Mouse (Mus musculus) thymus, postnatal 10 days (tissue): ENCODE measurements around the gene Efnb3.

ENCODE experiments used
- DNase-seq, 2 experiments: peaks; one replicate each; pipeline ENCODE4 v3.0.0; 2021; ENCODE audit warnings: low spot score in 2 of 2

Efnb3 gene

DNA sequence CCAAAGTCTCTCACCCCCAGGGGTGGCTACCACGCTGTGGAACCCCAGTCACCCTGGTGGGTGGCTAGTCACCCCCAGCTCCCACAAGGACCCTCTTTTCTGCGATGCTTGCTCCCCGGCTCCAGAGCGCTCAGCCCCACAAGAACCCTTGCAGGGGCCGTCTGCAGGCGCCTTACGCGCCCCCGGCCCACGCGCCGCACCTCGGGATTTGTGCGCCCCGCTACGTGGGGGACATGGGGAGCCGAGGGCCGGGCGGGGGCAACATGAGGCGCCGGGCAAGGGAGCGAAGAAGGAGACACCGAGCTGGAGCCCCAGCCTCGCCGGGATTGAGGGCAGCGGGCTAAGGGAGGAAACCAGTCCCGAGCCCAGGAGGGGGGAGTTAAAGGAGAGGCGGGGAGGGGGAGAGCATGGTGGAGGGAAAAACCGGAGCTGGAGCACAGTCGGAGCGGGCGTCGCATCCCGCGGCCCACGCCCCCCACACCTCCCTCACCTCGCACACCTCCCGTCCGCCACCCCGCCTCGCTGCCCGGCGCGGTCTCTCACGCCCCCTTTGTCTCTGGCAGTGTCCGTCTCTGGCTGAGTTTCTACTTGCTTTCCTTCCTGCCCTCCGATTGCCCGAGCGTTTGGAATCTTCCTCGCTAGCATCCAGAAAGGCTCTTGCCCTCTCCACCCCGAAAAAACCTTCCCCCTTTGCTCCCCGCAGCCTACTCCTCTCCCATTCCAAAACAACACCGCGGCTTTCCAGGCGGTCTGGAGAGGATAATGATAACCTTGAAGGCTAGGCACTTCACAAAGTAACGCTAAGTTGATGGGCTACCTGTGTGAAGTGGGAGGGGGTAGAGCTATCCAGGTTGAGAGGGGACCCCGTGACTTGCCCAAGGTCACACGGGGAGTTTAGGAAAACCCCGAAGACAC, at the start of gene Efnb3:
Efnb3 (minus strand) TSS at position 355 of the 915 bp plus-strand sequence.
- no peak for DNase-seq

DNA sequence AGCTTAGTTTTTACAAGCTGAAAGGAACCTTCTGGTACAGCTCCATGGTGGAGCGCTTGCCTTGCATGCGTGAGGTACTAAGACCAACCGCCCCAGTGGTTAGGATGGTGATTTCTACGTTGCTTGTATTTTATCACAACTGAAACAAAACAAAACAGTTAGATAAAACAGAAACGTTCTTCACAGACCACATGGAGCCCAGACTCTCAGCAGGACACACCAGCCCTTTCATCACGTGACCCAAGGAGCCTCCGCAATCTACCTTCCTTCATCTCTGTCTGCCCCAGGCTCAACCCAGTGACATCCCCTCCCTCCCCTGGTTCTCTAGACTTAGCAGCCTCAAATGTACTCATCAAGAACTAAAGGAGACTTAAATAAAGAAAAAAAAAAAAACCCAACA, 49.4 kb upstream of the Efnb3 start:
- DNase-seq, result no peak

DNA sequence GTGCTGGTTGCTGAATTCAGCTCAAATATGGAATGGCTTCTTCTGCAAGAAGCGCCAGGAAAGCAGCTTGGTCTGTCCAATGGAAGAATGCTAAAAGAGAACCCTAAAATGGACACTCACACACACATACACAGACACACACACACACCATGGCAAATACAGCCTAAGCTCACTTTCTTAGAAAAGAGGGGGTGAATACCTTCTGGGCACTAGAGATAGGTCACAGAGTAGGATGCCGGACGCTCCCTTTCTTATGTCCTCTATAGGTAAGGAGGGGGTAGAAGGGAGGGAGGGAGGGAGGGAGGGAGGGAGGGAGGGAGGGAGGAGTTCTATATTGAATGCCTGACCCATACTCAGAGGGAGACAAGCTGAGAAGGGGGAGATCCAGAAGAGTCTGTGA, 48.5 kb upstream of the Efnb3 start:
- DNase-seq, result no peak

DNA sequence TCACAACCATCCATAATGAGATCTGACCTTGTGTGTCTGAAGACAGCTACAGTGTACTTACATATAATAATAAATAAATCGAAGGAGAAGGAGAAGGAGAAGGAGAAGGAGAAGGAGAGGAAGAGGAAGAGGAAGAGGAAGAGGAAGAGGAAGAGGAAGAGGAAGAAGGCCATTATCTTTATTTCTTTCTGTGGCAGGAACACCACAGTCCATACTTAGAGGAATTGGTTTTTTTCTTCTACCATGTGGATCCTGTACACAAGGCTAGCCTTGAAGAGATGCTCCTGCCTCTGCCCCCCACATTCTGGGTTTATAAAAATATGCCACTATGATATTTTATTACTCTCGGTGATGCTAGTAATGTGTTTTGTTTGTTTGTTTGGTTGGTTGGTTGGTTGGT, 46.8 kb upstream of the Efnb3 start:
- DNase-seq, result no peak

DNA sequence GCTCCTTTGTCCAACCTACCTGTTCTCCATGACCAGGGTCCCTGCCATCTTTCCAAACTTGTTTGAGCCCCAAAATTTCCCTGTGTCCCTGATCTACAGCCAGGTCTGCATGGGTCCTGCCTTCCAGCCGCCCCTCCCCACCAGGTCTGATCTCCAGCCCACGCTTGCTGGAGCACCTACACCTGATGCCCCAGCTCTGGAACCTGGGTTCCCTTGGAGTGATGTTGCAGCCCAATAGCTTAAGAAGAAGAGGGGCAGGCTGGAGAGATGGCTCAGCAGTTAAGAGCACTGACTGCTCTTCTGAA, 46.4 kb upstream of the Efnb3 start:
- DNase-seq, result no peak

DNA sequence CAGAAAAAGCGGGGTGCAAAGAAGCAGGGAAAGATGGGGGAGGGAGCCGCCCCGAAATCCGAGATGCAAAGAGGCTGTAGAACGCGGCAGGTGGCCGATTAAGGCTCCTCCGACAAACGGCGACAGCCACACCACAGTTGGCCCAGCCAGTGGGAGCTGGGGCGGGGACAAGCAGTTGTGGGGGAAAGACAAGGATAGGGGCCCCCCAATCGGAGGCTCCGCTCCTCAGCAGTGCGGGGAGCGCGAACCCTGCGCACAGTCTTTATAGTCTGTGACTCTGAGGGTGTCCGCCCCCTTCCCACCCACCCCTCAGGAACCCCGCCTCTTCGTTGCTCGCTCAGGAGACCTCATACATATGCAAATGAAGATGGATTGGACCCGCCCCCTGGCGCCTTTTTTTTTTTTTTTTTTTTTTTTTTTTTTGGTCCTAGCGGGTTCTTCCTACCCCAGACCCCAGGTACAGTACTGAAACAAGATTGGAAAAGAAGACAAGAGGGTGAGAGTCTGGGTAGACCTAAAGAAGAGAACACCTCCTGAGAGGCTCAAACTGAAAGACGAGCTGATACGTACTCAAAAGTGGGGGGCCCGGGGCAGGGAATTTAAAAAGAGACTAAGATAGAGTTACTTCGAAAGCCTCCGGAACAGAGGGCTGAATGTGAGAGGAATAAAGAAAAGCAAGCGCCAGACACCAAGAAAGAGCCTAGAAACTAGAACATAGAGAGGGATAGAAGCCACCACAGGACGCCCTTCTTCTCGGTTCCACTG, 45.9 kb upstream of the Efnb3 start, which contains the start of gene Atp1b2:
Atp1b2 (minus strand) TSS at position 217 of the 765 bp plus-strand sequence.
- DNase-seq, result peak; percentile 75 to 81

DNA sequence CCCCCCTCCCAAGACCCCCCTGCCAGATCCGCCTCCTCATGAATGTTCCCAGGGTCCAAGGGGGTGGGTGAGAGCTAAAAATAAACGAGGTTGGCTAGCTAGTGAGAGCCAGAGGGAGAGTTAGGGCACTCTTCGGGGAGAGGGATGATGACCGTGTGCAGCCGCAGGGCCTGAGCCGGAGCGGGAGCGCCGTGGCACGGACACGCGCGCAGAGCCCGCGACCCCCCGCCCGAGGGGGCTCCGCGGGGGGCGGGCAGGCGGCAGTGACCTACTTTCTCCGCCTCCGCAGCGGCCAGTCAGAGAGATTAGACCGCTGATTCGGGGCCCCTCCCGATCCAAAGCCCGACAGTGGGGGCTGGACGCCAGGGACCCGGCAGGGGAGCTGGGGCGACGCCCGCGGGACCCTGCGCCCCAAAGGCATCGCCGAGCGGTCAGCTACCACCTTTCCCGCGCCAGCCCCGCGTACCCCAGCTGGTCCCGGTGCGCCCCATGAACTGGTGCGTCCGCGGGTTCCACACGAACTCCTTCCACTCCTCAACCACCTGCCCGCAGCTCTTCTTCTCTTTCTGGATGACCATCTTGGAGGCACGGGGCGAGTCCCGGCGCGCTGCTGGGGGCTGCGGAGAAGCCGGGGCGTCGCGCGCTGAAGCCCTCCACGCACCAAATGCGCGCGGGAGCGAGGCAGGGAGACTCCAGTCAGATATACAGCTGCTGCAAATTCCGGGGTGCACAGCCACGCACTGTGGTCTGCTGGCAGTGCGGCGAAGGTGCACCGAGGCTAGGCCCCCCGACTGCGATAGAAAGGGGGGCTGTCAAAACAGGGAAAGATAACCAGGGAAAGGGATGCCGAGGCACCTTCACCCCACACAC, 45.0 kb upstream of the Efnb3 start:
- peak; percentile 8 to 22 for DNase-seq

DNA sequence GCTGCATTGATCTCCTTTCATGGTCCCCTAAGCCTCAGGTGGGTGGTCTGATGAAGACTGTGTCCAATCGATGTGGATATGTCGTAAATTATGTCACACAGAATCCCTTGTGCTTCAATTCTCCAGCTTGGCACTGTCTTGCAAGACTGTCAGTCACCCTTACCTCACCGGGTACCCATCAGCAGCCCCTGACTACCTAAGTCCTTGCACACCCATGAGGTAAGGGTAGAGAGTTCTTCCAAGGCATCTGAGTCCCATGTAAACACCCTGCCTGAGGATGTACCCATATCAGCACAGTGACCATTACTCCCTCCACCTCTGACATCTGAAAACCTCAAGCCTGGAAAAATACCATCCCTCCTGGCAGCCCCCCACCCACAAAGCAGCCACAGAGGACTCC, 44.3 kb upstream of the Efnb3 start:
- no peak for DNase-seq

DNA sequence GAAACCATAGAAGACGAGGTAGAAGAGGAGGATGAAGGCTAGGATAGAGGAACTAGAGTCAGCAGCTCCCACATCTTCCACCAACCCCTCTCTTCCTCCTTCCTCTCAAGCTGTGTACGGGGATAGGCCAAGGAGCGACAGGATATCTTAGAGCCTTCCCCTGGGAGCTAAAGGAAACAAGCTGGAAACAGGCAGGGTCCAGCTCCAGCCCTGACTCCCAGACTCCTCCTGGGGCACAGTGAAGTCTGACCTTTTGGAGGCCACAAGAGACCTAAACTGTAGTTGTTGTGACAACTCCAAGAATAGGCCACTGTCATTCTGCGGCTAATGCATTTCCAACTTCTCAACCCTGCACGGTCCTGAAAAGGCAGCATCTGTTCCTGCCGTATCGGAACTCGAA, 43.5 kb upstream of the Efnb3 start:
- no peak for DNase-seq

DNA sequence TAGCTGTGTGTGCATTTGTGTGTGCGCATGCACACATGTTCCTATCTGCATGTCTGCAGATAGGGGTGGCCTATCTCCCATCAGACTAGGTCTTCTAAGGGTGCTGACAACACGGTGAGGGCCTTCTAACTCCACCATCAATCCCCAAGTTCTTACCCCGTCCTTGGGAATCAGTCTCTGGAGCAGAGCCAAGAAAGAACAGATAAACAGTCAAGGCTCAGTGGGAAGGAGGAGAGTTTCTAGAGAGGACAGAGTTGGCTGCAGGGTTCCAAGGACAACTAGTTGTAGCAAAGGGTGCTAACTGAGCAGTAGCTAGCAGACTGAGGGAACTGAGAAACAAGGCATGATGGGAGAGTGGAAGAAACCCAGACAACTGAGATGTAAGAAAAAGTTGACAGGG, 41.8 kb upstream of the Efnb3 start:
- no peak for DNase-seq

DNA sequence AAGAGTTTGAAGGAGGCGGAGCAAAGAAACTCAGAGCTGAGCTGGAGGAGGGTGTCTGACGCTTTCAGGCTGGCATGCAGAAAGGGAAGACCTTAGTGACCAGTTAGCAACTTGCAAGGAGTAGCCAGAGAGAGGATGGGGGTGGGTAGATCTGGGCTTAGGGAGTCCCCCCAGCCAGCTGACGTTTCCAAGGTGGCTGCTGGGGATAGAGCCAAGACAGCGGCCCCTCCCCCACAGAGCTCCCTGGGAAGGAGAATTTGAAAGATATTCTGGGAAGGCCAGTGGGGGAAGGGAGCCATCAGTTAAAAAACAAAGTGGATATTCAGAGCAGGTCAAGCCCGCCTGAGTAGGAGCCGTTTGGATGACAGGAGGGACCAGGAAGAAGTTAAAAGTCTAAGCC, 40.1 kb upstream of the Efnb3 start:
- no peak for DNase-seq

DNA sequence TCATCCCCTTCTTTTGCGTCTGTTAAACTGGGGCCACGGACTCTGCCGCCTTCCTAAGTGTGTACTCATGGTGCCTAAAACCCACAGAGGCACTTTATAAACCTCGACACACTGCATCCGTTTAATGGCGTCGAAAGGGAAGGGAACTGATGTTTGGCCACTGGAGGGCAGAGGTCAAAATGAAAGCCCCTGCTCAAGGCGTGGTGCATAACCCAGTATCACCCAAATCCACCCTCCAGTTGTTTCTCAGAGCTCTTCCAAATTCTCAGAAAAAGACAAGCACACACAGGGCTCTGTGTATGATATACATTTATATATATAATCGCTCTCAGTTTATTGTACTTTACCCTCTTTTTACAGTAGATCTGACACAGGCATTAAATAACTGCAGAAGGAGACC, 39.4 kb upstream of the Efnb3 start:
- DNase-seq, result no peak

DNA sequence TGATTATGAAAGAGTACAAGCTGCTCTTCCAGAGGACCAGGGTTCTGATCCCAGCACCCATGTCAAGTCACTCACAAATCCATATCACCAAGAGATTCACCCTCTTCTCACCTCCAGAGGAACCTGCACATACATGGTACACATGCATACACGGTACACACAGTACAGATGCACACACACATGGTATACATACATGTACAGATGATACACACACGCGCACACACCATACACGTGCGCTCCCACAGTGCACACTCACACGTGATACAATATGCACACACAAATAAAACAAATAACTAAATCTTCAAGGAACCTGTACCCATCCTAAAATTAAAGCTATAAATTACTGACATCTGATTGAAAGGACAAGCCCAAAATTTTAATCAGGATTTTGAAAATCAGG, 34.8 kb upstream of the Efnb3 start:
- no peak for DNase-seq

DNA sequence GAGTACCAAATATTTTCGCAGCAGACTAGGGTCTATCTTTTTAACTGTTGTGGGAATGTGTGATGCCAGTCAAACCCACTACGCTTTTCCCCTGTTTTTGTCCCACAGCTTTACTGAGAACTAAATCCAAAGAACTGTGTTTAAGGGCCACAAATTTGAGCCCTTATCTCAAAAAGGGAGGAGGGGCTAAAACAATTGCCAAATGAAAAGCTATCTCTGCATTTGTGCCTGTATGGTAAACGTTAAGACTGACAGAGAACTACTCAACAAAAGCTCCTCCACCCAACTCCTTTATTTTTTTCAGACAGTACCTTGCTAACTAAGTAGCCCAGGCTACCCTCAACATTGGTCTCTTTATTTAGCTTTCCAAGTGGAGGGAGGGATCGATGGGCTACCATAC, 32.8 kb upstream of the Efnb3 start:
- DNase-seq, result no peak

DNA sequence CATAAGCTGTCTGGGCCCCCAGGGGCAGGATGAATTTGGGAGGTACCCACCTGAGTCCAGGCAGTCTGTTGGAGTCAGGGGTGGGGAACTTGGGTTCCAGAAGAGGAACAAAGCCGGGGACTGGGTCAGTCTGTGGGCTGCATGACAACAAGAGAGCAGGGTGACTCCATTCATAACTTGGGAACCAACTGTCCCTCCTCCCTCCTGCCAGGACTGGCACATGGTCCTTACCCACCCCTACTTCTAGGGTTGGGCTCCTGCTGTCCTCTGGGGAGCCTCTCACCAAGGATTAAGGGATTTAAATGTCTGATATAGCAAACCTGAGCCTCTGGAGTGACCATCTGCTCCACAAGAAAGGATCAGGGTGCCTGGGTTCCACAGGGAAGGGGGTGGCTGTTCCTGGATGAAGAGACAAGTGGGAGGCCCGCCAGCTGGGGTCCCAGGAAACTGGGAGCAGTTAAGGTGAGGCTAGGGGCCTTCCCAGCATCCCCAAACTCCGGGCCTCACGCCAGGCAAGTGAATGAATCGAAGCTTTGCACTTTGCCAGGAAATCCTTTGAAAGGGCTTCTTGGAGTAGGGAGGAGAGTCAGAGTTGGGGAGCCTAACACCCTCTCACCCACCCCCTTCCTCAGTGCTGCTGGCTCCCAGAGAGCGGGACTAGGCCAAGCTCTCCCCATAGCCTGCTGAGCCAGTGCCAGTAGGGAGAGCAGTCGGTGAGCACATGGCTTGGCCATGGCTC, 32.1 kb upstream of the Efnb3 start:
- no peak for DNase-seq

DNA sequence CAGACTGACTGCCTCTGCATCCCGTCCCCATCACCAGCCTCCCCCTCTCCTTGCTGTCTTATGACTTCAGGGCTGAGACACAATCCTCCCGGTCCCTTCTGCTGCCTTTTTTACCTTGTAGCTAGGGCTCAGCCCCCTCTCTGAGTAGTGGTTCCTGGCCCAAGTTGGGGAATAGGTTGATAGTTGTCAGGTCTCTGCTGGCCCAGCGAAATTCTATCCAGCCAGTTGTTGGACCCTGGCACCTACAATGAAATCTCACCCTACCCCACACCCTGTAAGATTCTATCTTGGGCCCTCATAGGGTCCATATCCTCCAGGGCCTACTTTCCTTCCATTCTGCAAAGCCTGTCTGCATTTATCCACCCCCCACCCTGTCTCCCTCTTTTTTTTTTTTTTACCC, 31.4 kb upstream of the Efnb3 start:
- DNase-seq, result no peak

DNA sequence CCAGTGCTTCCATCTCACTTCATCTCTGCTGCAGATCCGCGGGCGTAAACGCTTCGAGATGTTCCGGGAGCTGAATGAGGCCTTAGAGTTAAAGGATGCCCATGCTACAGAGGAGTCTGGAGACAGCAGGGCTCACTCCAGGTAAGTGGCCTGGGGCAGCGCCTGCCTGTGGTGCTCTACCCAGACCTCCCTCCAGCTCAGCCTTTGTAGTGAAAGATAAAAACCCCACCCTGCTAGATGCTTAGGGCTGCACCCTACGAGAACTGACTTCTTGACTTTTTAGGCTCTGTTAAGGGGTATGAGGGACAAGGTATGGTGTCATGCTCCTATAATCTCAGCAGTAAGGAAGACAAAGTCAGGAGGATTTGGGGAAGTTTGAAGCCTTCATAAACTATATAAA, 30.6 kb upstream of the Efnb3 start:
- no peak for DNase-seq

DNA sequence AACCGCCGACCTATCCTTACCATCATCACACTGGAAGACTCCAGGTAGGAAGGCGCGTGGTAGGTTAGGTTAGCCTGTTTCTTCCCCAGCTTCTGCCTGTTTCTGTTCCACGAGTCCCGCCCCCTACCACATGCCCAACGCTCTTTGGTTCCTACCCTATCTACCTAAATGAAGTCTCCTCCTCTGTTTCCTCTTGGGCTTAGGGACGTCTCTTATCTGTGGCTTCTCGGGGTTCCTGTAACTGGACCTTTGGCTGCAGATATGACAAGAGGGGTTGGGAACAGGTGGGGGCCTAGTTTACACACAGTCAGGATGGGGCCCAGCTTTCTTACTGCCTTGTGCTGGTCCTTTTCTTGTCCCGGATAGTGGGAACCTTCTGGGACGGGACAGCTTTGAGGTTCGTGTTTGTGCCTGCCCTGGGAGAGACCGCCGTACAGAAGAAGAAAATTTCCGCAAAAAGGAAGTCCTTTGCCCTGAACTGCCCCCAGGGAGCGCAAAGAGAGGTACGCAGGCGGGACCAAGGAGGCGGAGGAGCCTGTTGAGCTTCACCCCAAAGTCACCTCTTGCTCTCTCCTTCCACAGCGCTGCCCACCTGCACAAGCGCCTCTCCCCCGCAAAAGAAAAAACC, 29.3 kb upstream of the Efnb3 start:
- no peak for DNase-seq

DNA sequence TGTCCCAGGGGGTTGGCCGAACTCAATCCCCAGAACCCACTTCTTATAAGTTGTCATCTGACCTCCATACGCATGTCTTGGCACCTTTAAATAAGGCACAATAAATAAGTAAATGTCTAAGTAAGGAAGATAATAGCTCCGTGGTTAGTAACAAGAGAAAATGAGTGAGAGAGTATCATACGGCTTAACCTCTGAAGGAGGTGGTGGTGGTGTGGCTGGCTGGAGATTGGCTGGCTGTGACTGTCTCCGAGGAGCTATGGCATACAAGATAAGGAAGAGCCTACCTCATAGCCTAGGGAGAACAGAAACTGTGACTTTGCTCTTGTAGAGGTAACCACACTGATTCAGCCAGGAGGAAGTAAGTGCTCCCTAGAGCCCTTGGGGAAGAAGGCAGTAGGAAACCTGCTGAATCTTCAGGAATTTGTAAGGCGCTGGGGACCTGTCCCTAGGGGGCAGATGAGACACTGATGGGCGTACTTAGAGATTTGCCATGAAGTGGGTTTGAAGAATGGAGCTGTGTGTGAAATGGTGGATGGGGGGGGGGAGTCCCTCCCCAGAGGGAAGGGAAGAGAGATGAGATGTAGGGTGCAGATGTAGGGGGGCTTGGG, 25.8 kb upstream of the Efnb3 start:
- DNase-seq, result no peak

DNA sequence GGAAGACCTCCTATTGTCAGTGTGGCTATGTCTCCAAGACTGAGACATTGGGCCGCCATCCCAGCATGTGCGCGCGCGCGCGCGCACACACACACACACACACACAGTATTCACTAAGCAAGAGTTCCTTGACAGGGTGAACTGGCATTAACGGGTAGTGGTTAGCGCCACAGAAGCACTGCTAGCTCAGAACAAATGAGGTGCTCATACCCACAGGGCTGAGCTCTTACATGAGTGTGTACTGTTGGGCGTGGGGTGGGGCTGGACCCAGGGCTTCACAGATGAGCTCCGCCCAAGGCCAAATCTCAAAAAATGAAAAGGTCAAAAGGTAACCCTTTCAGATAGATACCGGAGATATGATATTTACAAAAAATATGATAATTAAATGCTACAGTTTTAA, 24.9 kb upstream of the Efnb3 start:
- no peak for DNase-seq

DNA sequence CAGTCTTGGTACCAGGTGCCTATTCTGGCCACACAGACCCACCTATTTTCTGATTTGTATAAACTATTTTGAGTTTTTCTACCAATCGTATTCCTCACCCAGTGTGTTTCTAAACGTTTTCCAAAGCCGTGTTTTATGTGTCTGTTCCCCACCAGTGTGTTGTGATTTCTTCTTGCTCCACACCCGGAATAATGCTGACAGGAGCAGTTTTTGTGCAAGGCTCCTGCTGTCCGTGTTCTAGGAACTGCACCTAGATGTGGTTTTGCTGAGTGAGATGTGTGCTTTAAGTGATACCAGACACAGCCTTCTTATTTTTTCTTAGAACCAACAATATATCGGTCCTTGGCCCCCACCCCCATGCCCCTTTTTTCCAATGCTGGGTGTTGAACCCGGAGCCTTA, 24.0 kb upstream of the Efnb3 start:
- no peak for DNase-seq
